Mouse (Mus musculus): ENCODE results near the gene Frmd4a.
"Not testable (repeated sequence)": the region's sequence is repeated elsewhere in the genome, so short reads cannot be mapped to it uniquely, and the experiment has no call there.

Frmd4a gene

GRCm38 (mm10) chr2:4557466-4557865 lies 539.9 kb downstream of the Frmd4a start:
- no peak for DNase-seq (ENCODE audit: low spot score)

- peak; percentile 62 for DNase-seq (ENCODE audit: low spot score)
These were observed 541.2 kb downstream of the Frmd4a start for GRCm38 (mm10) chr2:4558651-4559203.

GRCm38 (mm10) chr2:4559211-4559882 lies 541.8 kb downstream of the Frmd4a start:
- peak; percentile 92 for DNase-seq (ENCODE audit: low spot score)

GRCm38 (mm10) chr2:4559883-4560247 lies 542.3 kb downstream of the Frmd4a start:
- DNase-seq (ENCODE audit: low spot score): no peak

GRCm38 (mm10) chr2:4560516-4560915 lies 543.0 kb downstream of the Frmd4a start:
- DNase-seq (ENCODE audit: low spot score): not testable (repeated sequence)

- no peak for DNase-seq (ENCODE audit: low spot score)
These were observed 543.7 kb downstream of the Frmd4a start for GRCm38 (mm10) chr2:4561196-4561595.

GRCm38 (mm10) chr2:4562373-4562772 lies 544.9 kb downstream of the Frmd4a start:
- DNase-seq (ENCODE audit: low spot score): no peak

GRCm38 (mm10) chr2:4562826-4563225 lies 545.3 kb downstream of the Frmd4a start:
- DNase-seq (ENCODE audit: low spot score): no peak

GRCm38 (mm10) chr2:4563322-4563721 lies 545.8 kb downstream of the Frmd4a start:
- no peak for DNase-seq (ENCODE audit: low spot score)

- no peak for DNase-seq (ENCODE audit: low spot score)
These were observed 548.9 kb downstream of the Frmd4a start for GRCm38 (mm10) chr2:4566260-4566955.

- no peak for DNase-seq (ENCODE audit: low spot score)
These were observed 549.6 kb downstream of the Frmd4a start for GRCm38 (mm10) chr2:4566956-4567680.

GRCm38 (mm10) chr2:4568967-4569366 lies 551.5 kb downstream of the Frmd4a start:
- DNase-seq (ENCODE audit: low spot score): no peak

- DNase-seq (ENCODE audit: low spot score): no peak
These were observed 552.8 kb downstream of the Frmd4a start for GRCm38 (mm10) chr2:4570186-4570861.

GRCm38 (mm10) chr2:4572498-4573263 lies 555.2 kb downstream of the Frmd4a start:
- DNase-seq (ENCODE audit: low spot score): no peak

GRCm38 (mm10) chr2:4573386-4573785 lies 555.9 kb downstream of the Frmd4a start:
- DNase-seq (ENCODE audit: low spot score): no peak

GRCm38 (mm10) chr2:4574251-4574650 lies 556.7 kb downstream of the Frmd4a start:
- DNase-seq (ENCODE audit: low spot score): no peak

GRCm38 (mm10) chr2:4575163-4575562 lies 557.6 kb downstream of the Frmd4a start:
- DNase-seq (ENCODE audit: low spot score): no peak

GRCm38 (mm10) chr2:4575975-4576374 lies 558.5 kb downstream of the Frmd4a start:
- DNase-seq (ENCODE audit: low spot score): no peak

- no peak for DNase-seq (ENCODE audit: low spot score)
These were observed 560.8 kb downstream of the Frmd4a start for GRCm38 (mm10) chr2:4578291-4578690.

GRCm38 (mm10) chr2:4579357-4580068 lies 562.0 kb downstream of the Frmd4a start:
- DNase-seq (ENCODE audit: low spot score): no peak

- no peak for DNase-seq (ENCODE audit: low spot score)
These were observed 563.1 kb downstream of the Frmd4a start for GRCm38 (mm10) chr2:4580666-4581065.
